Mouse (Mus musculus) heart, adult 2 months (tissue): Measurements from ENCODE around the gene Pet100.

Experiments used
- CTCF ChIP-seq: fragments of 200-600 bp; IDR thresholded peaks from 2 replicates; pipeline ENCODE4 v1.8.1; 2022; ENCODE audit warnings: antibody characterized with exemption, mild to moderate bottlenecking, moderate library complexity
- EP300 ChIP-seq: fragments of 200-500 bp; IDR thresholded peaks from 2 replicates; pipeline ENCODE4 v1.6.1; 2011; ENCODE audit warnings: low read depth, low read length, control low read depth; ENCODE audit not compliant: insufficient read depth
- POLR2A ChIP-seq: fragments of 200-500 bp; IDR thresholded peaks from 2 replicates; pipeline ENCODE4 v1.6.1; 2011; ENCODE audit warnings: mild to moderate bottlenecking, low read depth, low read length, control low read depth; ENCODE audit not compliant: insufficient read depth

- no peak for TF ChIP-seq EP300
- TF ChIP-seq CTCF, result no peak
- no peak for TF ChIP-seq POLR2A
These were observed 34.4 kb upstream of the Pet100 start, which contains the start of gene Camsap3 for GRCm38 (mm10) chr8:3586993-3587390.
